Mouse (Mus musculus) hindbrain, embryonic 13.5 days (tissue): ENCODE data around the gene Tk1. TPM values are rescaled to one million over a fixed set of nuclear protein-coding genes. Genes with fewer than 3 reads are reported as not detected.
"Not testable (repeated sequence)": the region's sequence is repeated elsewhere in the genome, so short reads cannot be mapped to it uniquely, and the experiment has no call there.

ENCODE experiments used
- ATAC-seq: fragments of 200-750 bp; cut with Nextera tagmentation; 2 replicates; pipeline ENCODE4 v1.8.0; 2017; ENCODE audit warnings: moderate TSS enrichment; ENCODE audit not compliant: low FRiP score
- H3K27ac ChIP-seq: fragments of 300-500 bp; sonication (generic); 2 replicates; pipeline ENCODE4 v1.5.1; 2015; ENCODE audit warnings: inconsistent platforms, mild to moderate bottlenecking, moderate library complexity
- H3K27me3 ChIP-seq: fragments of 300-500 bp; sonication (generic); 2 replicates; pipeline ENCODE4 v1.6.1; 2015; ENCODE audit warnings: mild to moderate bottlenecking, inconsistent platforms
- H3K36me3 ChIP-seq: fragments of 300-500 bp; sonication (generic); 2 replicates; pipeline ENCODE4 v1.6.1; 2015; ENCODE audit warnings: mild to moderate bottlenecking, inconsistent platforms
- H3K4me1 ChIP-seq: fragments of 300-500 bp; sonication (generic); replicated peaks from 2 replicates; pipeline ENCODE4 v1.6.1; 2015; ENCODE audit warnings: inconsistent platforms
- H3K4me2 ChIP-seq: fragments of 300-500 bp; sonication (generic); 2 replicates; pipeline ENCODE4 v1.6.1; 2015; ENCODE audit warnings: inconsistent platforms, mild to moderate bottlenecking, moderate library complexity
- H3K4me3 ChIP-seq: fragments of 300-500 bp; sonication (generic); 2 replicates; pipeline ENCODE4 v1.5.1; 2015; ENCODE audit warnings: mild to moderate bottlenecking, inconsistent platforms
- H3K9ac ChIP-seq: fragments of 300-500 bp; sonication (generic); 2 replicates; pipeline ENCODE4 v1.6.1; 2015; ENCODE audit warnings: mild to moderate bottlenecking, inconsistent platforms
- H3K9me3 ChIP-seq: fragments of 300-500 bp; sonication (generic); 2 replicates; pipeline ENCODE4 v1.6.1; 2016; ENCODE audit warnings: inconsistent platforms
- WGBS: fragments of 180-500 bp; shearing (Covaris S2); methylation state at CpG from one replicate; pipeline ENCODE4 v1.1.7; 2015; 5-methylcytosine and 5-hydroxymethylcytosine counted together
- polyA plus RNA-seq: library from polyadenylated mRNA; unstranded; fragments of >200 nt; fragmentation: Nextera tagmentation; extraction: Ambion mirVana; gene quantifications from 2 replicates; pipeline ENCODE4 v1.2.1, GENCODE M21; 2015

Gene Tk1
- polyA plus RNA-seq, 1 experiment from 2014 or later = 25.3 TPM

GRCm38 (mm10) chr11:117796954-117797353 lies 28.9 kb downstream of the Tk1 start:
- no peak overlapping the region for H3K27ac ChIP-seq
- 41% methylated on average over 5 of the region's 5 CpGs for WGBS
- H3K9ac ChIP-seq = no peak overlapping the region
- no peaks in the 10 kb centered on the region for H3K9me3 ChIP-seq
- peaks cover 10% of the 10 kb centered on the region for H3K27me3 ChIP-seq
- no peak overlapping the region for H3K4me2 ChIP-seq
- H3K36me3 ChIP-seq = no peaks in the 10 kb centered on the region
- ATAC-seq = no peak
- no peak overlapping the region for H3K4me3 ChIP-seq
- peaks cover 3% of the 10 kb centered on the region for H3K4me1 ChIP-seq

DNA sequence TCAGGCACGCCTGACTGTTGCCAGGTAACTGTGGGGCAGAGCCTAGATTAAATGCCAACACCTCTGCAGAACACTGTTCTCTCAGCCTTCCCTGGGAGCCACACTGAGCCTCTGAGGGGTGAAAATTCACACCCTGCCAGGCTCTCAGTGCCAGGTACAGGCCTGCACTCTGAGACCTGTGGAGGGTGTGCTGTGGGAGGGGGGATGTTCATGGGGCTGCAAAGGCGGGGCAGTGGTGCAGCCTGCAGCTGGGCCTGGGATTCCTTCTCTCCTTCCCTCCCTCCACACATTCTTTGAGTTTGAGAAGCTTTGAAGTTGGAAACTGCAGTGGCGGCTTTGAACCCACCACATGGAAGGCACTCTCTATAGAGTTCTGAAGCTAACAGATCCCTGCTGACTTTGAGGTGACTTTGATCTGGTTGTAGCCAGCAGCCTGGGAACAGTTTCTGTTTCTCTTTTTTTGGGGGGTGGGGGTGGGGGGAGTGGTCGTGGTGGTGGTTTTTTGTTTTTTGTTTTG lies 31.8 kb downstream of the Tk1 start:
- 56% methylated on average over 4 of the region's 4 CpGs for WGBS

GRCm38 (mm10) chr11:117792281-117792888 lies 33.5 kb downstream of the Tk1 start:
- H3K36me3 ChIP-seq = no peaks in the 10 kb centered on the region
- H3K4me2 ChIP-seq = peak overlapping the region; percentile 17; the same call in 1 of the 2 replicates
- 10% methylated on average over 22 of the region's 22 CpGs for WGBS
- H3K9me3 ChIP-seq = no peaks in the 10 kb centered on the region
- H3K9ac ChIP-seq = peak overlapping the region; percentile 49; the same call in 1 of the 2 replicates
- no peak for ATAC-seq
- no peak overlapping the region for H3K4me3 ChIP-seq
- peaks cover 32% of the 10 kb centered on the region for H3K27me3 ChIP-seq
- no peak overlapping the region for H3K27ac ChIP-seq
- H3K4me1 ChIP-seq = peaks cover 3% of the 10 kb centered on the region; the same call in 1 of the 2 replicates

More for the DNA sequence above, 31.8 kb downstream of the Tk1 start:
- H3K4me1 ChIP-seq = peaks cover 3% of the 10 kb centered on the region
- no peaks in the 10 kb centered on the region for H3K36me3 ChIP-seq
- H3K27ac ChIP-seq = no peak overlapping the region
- no peak overlapping the region for H3K9ac ChIP-seq
- peaks cover 32% of the 10 kb centered on the region for H3K27me3 ChIP-seq
- H3K9me3 ChIP-seq = no peaks in the 10 kb centered on the region
- no peak overlapping the region for H3K4me2 ChIP-seq
- ATAC-seq = no peak
- H3K4me3 ChIP-seq = no peak overlapping the region

DNA sequence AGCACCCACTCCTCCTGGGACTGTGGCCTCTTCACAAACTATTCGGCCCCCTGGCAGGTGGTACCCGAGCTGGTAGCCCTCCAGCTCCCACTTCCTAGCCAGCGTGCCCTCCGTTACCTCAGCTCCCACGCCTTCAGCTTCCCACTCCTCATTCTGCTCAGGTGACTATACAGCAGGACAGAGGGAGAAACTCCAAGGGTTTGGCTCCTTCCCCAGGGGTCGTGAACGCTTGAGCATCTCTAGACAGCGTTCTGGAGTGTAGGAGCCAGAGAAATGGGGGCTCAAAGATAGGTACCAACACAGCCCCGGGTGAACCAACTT lies 34.5 kb downstream of the Tk1 start:
- no peak overlapping the region for H3K27ac ChIP-seq
- H3K4me1 ChIP-seq = peaks cover 3% of the 10 kb centered on the region; the same call in 1 of the 2 replicates
- peaks cover 32% of the 10 kb centered on the region for H3K27me3 ChIP-seq
- 87% methylated on average over 9 of the region's 9 CpGs for WGBS
- ATAC-seq = no peak
- no peaks in the 10 kb centered on the region for H3K9me3 ChIP-seq
- no peak overlapping the region for H3K9ac ChIP-seq
- no peaks in the 10 kb centered on the region for H3K36me3 ChIP-seq
- no peak overlapping the region for H3K4me3 ChIP-seq
- no peak overlapping the region for H3K4me2 ChIP-seq

DNA sequence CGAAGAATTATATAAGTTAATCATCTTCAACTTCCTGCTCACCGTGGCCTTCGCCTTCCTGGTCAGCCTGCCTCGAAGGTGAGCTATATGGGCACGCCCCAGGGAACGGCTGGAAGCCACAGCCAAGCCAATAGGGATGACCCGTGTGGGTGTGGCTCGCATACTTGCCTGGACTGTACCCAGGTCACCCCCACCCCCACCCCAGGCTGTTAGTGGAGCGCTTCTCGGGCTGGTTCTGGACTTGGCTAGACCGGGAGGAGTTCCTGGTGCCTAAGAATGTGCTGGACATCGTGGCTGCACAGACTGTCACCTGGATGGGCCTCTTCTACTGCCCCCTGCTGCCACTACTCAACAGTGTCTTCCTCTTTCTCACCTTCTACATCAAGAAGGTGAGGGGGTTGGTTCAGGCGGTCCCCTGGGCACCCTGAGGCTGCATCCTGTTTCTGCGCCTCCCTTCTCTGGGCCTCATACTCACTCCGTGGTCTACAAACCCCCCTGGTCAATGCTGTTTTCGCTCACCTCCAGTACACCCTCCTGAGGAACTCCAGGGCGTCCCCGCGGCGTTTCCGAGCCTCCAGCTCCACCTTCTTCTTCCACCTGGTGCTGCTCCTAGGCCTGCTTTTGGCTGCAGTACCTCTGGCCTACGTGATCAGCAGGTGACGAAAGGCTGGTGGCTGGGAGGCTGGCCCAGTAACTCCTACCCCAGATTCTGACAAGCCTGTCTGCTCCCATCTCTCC lies 35.0 kb downstream of the Tk1 start:
- H3K27ac ChIP-seq = no peak overlapping the region
- H3K4me3 ChIP-seq = no peak overlapping the region
- H3K36me3 ChIP-seq = no peaks in the 10 kb centered on the region
- peaks cover 32% of the 10 kb centered on the region for H3K27me3 ChIP-seq
- H3K4me1 ChIP-seq = peaks cover 3% of the 10 kb centered on the region; the same call in 1 of the 2 replicates
- no peak overlapping the region for H3K9ac ChIP-seq
- no peak for ATAC-seq
- 33% methylated on average over 23 of the region's 23 CpGs for WGBS
- H3K4me2 ChIP-seq = peak overlapping the region; percentile 13; the same call in 1 of the 2 replicates
- H3K9me3 ChIP-seq = no peaks in the 10 kb centered on the region

DNA sequence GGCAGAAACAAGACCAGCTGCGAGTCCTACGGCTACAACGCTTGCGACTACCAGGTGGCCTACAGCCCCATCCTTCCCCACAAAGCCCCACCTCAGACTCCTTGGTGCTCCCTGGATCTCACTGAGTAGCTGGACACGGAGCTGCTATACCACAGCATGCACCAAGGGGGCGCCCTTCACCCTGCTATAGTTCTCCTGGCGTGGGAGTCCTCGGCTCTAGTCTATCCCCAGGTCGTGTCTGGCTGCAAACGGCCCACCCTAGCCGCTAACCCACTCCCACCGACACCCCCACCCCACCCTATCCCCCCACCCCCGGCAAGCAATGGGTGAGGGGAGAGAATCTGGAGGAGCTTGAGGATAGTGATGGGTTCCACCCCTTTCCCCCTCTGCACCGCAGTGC lies 35.6 kb downstream of the Tk1 start:
- Histone ChIP-seq H3K9ac (no peak overlapping the region; the same call in 1 of the 2 replicates), H3K4me2 (peak overlapping the region; percentile 13; the same call in 1 of the 2 replicates), H3K27ac (no peak overlapping the region), H3K9me3 (no peaks in the 10 kb centered on the region), H3K36me3 (no peaks in the 10 kb centered on the region), H3K4me3 (no peak overlapping the region), H3K27me3 (peaks cover 35% of the 10 kb centered on the region), H3K4me1 (peaks cover 3% of the 10 kb centered on the region; the same call in 1 of the 2 replicates)
- no peak for ATAC-seq
- 10% methylated on average over 14 of the region's 14 CpGs for WGBS

- H3K27me3 ChIP-seq = peaks cover 53% of the 10 kb centered on the region
- not testable (repeated sequence) for H3K9ac ChIP-seq, H3K4me1 ChIP-seq, H3K4me3 ChIP-seq, H3K4me2 ChIP-seq, H3K9me3 ChIP-seq, ATAC-seq, H3K36me3 ChIP-seq, H3K27ac ChIP-seq
- 90% methylated on average over 7 of the region's 7 CpGs for WGBS
Observed at GRCm38 (mm10) chr11:117788481-117788880, 37.4 kb downstream of the Tk1 start.

GRCm38 (mm10) chr11:117786294-117786693 lies 39.6 kb downstream of the Tk1 start:
- no peak overlapping the region for H3K4me3 ChIP-seq
- WGBS = 9% methylated on average over 10 of the region's 10 CpGs
- peaks cover 60% of the 10 kb centered on the region for H3K27me3 ChIP-seq
- no peak for ATAC-seq
- no peak overlapping the region for H3K27ac ChIP-seq
- H3K9me3 ChIP-seq = no peaks in the 10 kb centered on the region
- H3K4me2 ChIP-seq = no peak overlapping the region
- no peak overlapping the region for H3K9ac ChIP-seq
- no peaks in the 10 kb centered on the region for H3K36me3 ChIP-seq
- H3K4me1 ChIP-seq = peaks cover 18% of the 10 kb centered on the region

DNA sequence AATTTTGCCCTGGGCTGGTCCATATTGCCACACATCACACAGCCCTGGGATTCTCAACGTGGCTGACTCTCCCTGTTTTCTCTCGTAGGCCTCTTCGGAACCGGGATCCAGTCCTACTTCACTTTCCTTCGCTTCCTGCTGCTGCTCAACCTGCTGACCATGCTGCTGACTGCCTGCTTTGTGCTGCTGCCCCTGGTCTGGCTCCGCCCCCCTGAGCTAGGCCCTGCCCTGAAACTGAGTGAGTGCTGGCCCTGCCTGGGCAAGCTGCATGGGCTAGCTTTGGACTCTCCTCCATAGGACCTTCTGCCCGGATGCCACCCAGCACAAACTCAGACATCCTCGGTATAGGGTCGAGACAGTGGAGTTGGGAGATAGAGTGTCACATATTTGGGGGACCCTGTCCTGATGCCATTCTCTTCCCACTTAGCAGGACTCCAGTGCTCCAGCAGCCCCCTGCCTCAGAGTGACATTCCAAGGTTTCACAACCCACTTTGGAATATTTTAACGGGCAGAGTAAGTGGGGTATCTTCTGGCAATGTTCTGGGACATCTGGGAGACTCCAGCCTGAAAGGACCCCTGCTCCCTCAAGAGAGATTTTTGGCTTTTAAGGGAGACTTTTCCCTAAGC lies 42.1 kb downstream of the Tk1 start:
- H3K9me3 ChIP-seq = no peaks in the 10 kb centered on the region
- peak overlapping the region; percentile 51 for H3K4me2 ChIP-seq
- 36% methylated on average over 10 of the region's 10 CpGs for WGBS
- peaks cover 66% of the 10 kb centered on the region for H3K27me3 ChIP-seq
- peaks cover 43% of the 10 kb centered on the region for H3K4me1 ChIP-seq
- ATAC-seq = no peak
- H3K4me3 ChIP-seq = peak overlapping the region; percentile 23; the same call in 1 of the 2 replicates
- no peak overlapping the region for H3K27ac ChIP-seq
- no peaks in the 10 kb centered on the region for H3K36me3 ChIP-seq
- peak overlapping the region; percentile 63; the same call in 1 of the 2 replicates for H3K9ac ChIP-seq

GRCm38 (mm10) chr11:117783089-117783488 lies 42.8 kb downstream of the Tk1 start:
- Histone ChIP-seq H3K9me3 (no peaks in the 10 kb centered on the region), H3K27me3 (peaks cover 66% of the 10 kb centered on the region), H3K9ac (peak overlapping the region; percentile 63), H3K4me1 (peaks cover 47% of the 10 kb centered on the region), H3K4me2 (peak overlapping the region; percentile 51), H3K36me3 (no peaks in the 10 kb centered on the region), H3K27ac (0 out of 2 replicates have a peak overlapping the region, but pooled peaks have one; percentile 18), H3K4me3 (peak overlapping the region; percentile 23)
- ATAC-seq = 0 out of 2 replicates have a peak, but pooled peaks have one; percentile 11
- 4% methylated on average over 31 of the region's 31 CpGs for WGBS

- H3K4me3 ChIP-seq = peak overlapping the region; percentile 23; the same call in 1 of the 2 replicates
- WGBS = 48% methylated on average over 9 of the region's 9 CpGs
- 0 out of 2 replicates have a peak overlapping the region, but pooled peaks have one; percentile 18 for H3K27ac ChIP-seq
- H3K4me1 ChIP-seq = peaks cover 51% of the 10 kb centered on the region
- H3K9ac ChIP-seq = peak overlapping the region; percentile 63
- no peaks in the 10 kb centered on the region for H3K36me3 ChIP-seq
- no peaks in the 10 kb centered on the region for H3K9me3 ChIP-seq
- no peak for ATAC-seq
- peak overlapping the region; percentile 51 for H3K4me2 ChIP-seq
- peaks cover 66% of the 10 kb centered on the region for H3K27me3 ChIP-seq
Observed at GRCm38 (mm10) chr11:117782705-117783034, 43.2 kb downstream of the Tk1 start.

- no peaks in the 10 kb centered on the region for H3K36me3 ChIP-seq
- ATAC-seq = no peak
- 45% methylated on average over 21 of the region's 24 CpGs for whole genome bisulfite sequencing
- peak within 1 kb of the TSS; percentile 63 for H3K9ac ChIP-seq
- H3K4me3 ChIP-seq = peak within 1 kb of the TSS; percentile 23
- H3K4me1 ChIP-seq = peaks cover 53% of the 10 kb centered on the region
- H3K9me3 ChIP-seq = no peaks in the 10 kb centered on the region
- peaks cover 66% of the 10 kb centered on the region for H3K27me3 ChIP-seq
- peak within 1 kb of the TSS; percentile 52 for H3K27ac ChIP-seq
- peak within 1 kb of the TSS; percentile 56 for H3K4me2 ChIP-seq
Observed at GRCm38 (mm10) chr11:117781993-117782704, 43.7 kb downstream of the Tk1 start, which contains the start of the genes Tmc8 and Tmc6. Tmc8 (plus strand) TSS chr11:117782076. Tmc6 (minus strand) TSS chr11:117782198.
